In genomic region chr10:37157156-37157555, GRCm38 (mm10) we compare ENCODE assay signal across 23 mouse cellular contexts. TPM values are rescaled to one million over a fixed set of nuclear protein-coding genes. Genes with fewer than 3 reads are reported as not detected.
DNase-seq lines count a peak whose midpoint lies in the region; ATAC-seq and TF ChIP-seq lines count a peak whose summit lies in the region.
"Had no signal": no experiment of that assay in that cellular context is flagged by ENCODE, and none has a peak within 500 bp of the region (broad histone marks: within the 10 kb centered on the region; RNA-seq: fewer than 3 reads in every experiment).

No protein-coding gene starts in this region.

- TF ChIP-seq CTCF in hindbrain, postnatal 0 days (IDR thresholded peaks at IDR 0.05; ENCODE audit: low read depth) = no peak
- no peak for TF ChIP-seq CTCF in lung, adult 2 months (IDR thresholded peaks at IDR 0.05; ENCODE audit: insufficient read depth, low read length)
- no peak for TF ChIP-seq CTCF in left cerebral cortex, adult 2 months (IDR thresholded peaks at IDR 0.05)

- DNase-seq in cerebellum, adult 11-12 months = peak; percentile 6
- no peak for DNase-seq in cerebellum, postnatal 4 days (ENCODE audit: low spot score in 2 of 2)
- peak; percentile 2 for DNase-seq in hindbrain, postnatal 0 days (ENCODE audit: low spot score)
- no peak for DNase-seq in hindbrain, embryonic 10.5 days (ENCODE audit: low spot score)
- peak; percentile 38 for DNase-seq in embryonic facial prominence, embryonic 14.5 days (ENCODE audit: low spot score)
- peak; percentile 41 for DNase-seq in gastrocnemius, postnatal 25 days
- DNase-seq in lung, adult 2 months = no peak
- DNase-seq in left cerebral cortex, adult 2 months (ENCODE audit: extremely low spot score in 1 of 2, low spot score in 2 of 2) = no peak
- DNase-seq: adrenal gland, adult 2 months; cerebellum, adult 11 months; cerebellum, postnatal 36 days; heart, postnatal 36 days; kidney, adult 2 months; kidney, postnatal 10 days; lung, postnatal 10 days; right cerebral cortex, postnatal 14 days; thymus, postnatal 25 days had no signal

- no peaks in the 10 kb centered on the region for H3K36me3 ChIP-seq in hindbrain, postnatal 0 days (ENCODE audit: insufficient read depth, low read length)
- H3K36me3 ChIP-seq in hindbrain, embryonic 10.5 days = no peaks in the 10 kb centered on the region
- H3K36me3 ChIP-seq in embryonic facial prominence, embryonic 14.5 days (ENCODE audit: control insufficient read depth, insufficient read depth, low read length) = no peaks in the 10 kb centered on the region
- H3K36me3 ChIP-seq: forebrain, embryonic 12.5 days; heart, embryonic 15.5 days; midbrain, embryonic 12.5 days had no signal

- H3K9me3 ChIP-seq in hindbrain, postnatal 0 days (ENCODE audit: low read length) = no peaks in the 10 kb centered on the region
- no peaks in the 10 kb centered on the region for H3K9me3 ChIP-seq in hindbrain, embryonic 10.5 days
- no peaks in the 10 kb centered on the region for H3K9me3 ChIP-seq in embryonic facial prominence, embryonic 14.5 days (ENCODE audit: control insufficient read depth, low read length)
- H3K9me3 ChIP-seq: heart, embryonic 15.5 days; midbrain, embryonic 12.5 days had no signal

- H3K27ac ChIP-seq in hindbrain, postnatal 0 days = no peak overlapping the region
- no peak overlapping the region for H3K27ac ChIP-seq in hindbrain, embryonic 10.5 days
- H3K27ac ChIP-seq in embryonic facial prominence, embryonic 14.5 days (replicated peaks; ENCODE audit: low read depth, low read length) = no peak overlapping the region
- H3K27ac ChIP-seq in left cerebral cortex, adult 2 months = no peak overlapping the region
- H3K27ac ChIP-seq: forebrain, embryonic 12.5 days; heart, embryonic 15.5 days; hindbrain, embryonic 14.5 days; midbrain, embryonic 12.5 days had no signal

- ATAC-seq in hindbrain, postnatal 0 days = no peak
- no peak for ATAC-seq in embryonic facial prominence, embryonic 14.5 days (ENCODE audit: low read depth)
- ATAC-seq: CD4-positive, CD25-positive, alpha-beta regulatory T cell, adult 4 months had no signal

- intact Hi-C loops in left cerebral cortex, adult 2 months (cut with DNase I) = no loop called here

- no peaks in the 10 kb centered on the region for H3K4me1 ChIP-seq in hindbrain, postnatal 0 days (ENCODE audit: insufficient read depth, low read length)
- H3K4me1 ChIP-seq in hindbrain, embryonic 10.5 days (replicated peaks) = no peaks in the 10 kb centered on the region
- peaks cover 4% of the 10 kb centered on the region; the same call in 1 of the 2 replicates for H3K4me1 ChIP-seq in embryonic facial prominence, embryonic 14.5 days (ENCODE audit: control insufficient read depth, insufficient read depth, low read length)
- H3K4me1 ChIP-seq in lung, adult 2 months (ENCODE audit: control insufficient read depth, insufficient read depth, low read length) = no peaks in the 10 kb centered on the region
- H3K4me1 ChIP-seq: forebrain, embryonic 12.5 days; heart, embryonic 15.5 days; midbrain, embryonic 12.5 days had no signal

- no peak overlapping the region for H3K4me3 ChIP-seq in hindbrain, postnatal 0 days (ENCODE audit: low read length)
- no peak overlapping the region for H3K4me3 ChIP-seq in hindbrain, embryonic 10.5 days
- H3K4me3 ChIP-seq in embryonic facial prominence, embryonic 14.5 days (ENCODE audit: low read depth, low read length) = no peak overlapping the region
- H3K4me3 ChIP-seq in lung, adult 2 months (replicated peaks; ENCODE audit: extremely low read depth, low read depth, low read length) = no peak overlapping the region
- no peak overlapping the region for H3K4me3 ChIP-seq in left cerebral cortex, adult 2 months
- H3K4me3 ChIP-seq: erythroblast, embryonic 14.5 days; forebrain, embryonic 12.5 days; heart, embryonic 15.5 days; midbrain, embryonic 12.5 days had no signal

- H3K4me2 ChIP-seq in hindbrain, postnatal 0 days (ENCODE audit: low read depth, low read length) = no peak overlapping the region
- H3K4me2 ChIP-seq in embryonic facial prominence, embryonic 14.5 days (ENCODE audit: low read depth, low read length) = no peak overlapping the region
- H3K4me2 ChIP-seq: forebrain, embryonic 12.5 days; heart, embryonic 15.5 days; hindbrain, embryonic 14.5 days; midbrain, embryonic 12.5 days had no signal

- TF ChIP-seq POLR2A in lung, adult 2 months (IDR thresholded peaks at IDR 0.05; ENCODE audit: borderline replicate concordance, extremely low read depth, low read depth, low read length) = no peak

- H3K9ac ChIP-seq in hindbrain, postnatal 0 days (replicated peaks; ENCODE audit: low read length) = no peak overlapping the region
- H3K9ac ChIP-seq in embryonic facial prominence, embryonic 14.5 days (ENCODE audit: low read depth, low read length) = no peak overlapping the region
- H3K9ac ChIP-seq: forebrain, embryonic 12.5 days; heart, embryonic 15.5 days; hindbrain, embryonic 14.5 days; midbrain, embryonic 12.5 days had no signal

- WGBS in hindbrain, postnatal 0 days = 83% methylated on average over 5 of the region's 5 CpGs
- WGBS in hindbrain, embryonic 10.5 days = 90% methylated on average over 5 of the region's 5 CpGs
- 66% methylated on average over 5 of the region's 5 CpGs for WGBS in embryonic facial prominence, embryonic 14.5 days
- 84% methylated on average over 5 of the region's 5 CpGs for WGBS in lung, adult 2 months

- no peaks in the 10 kb centered on the region for H3K27me3 ChIP-seq in hindbrain, postnatal 0 days (ENCODE audit: insufficient read depth, low read length)
- H3K27me3 ChIP-seq in hindbrain, embryonic 10.5 days (ENCODE audit: insufficient read depth, poor library complexity, severe bottlenecking) = no peaks in the 10 kb centered on the region
- H3K27me3 ChIP-seq in embryonic facial prominence, embryonic 14.5 days (replicated peaks; ENCODE audit: control insufficient read depth, insufficient read depth, low read length) = no peaks in the 10 kb centered on the region
- H3K27me3 ChIP-seq: forebrain, embryonic 12.5 days; heart, embryonic 15.5 days; midbrain, embryonic 12.5 days had no signal

RNA-seq across cellular contexts. Expression of gene Marcks, which starts 18.4 kb away (rescaled TPM):
- 341 and 395 TPM in 2 replicates for total RNA-seq in hindbrain, postnatal 0 days (2014; rRNA removed)
- 242 and 270 TPM in 2 replicates for polyA plus RNA-seq in hindbrain, postnatal 0 days (2015; fragmentation: Nextera tagmentation; extraction: Ambion mirVana)
- 171 and 173 TPM in 2 replicates for polyA plus RNA-seq in hindbrain, embryonic 10.5 days (2016; fragmentation: Nextera tagmentation; extraction: Ambion mirVana)
- polyA plus RNA-seq in embryonic facial prominence, embryonic 14.5 days (2014; fragmentation: Nextera tagmentation; extraction: Ambion mirVana) = 234 and 262 TPM in 2 replicates
- 10 to 100 TPM; 35.4 to 37.6 TPM for total RNA-seq in gastrocnemius, postnatal 25 days (2021)
- 35.6 and 39.0 TPM in 2 replicates for polyA plus RNA-seq in lung, adult 2 months (2012; rRNA removed)
- 100 to 1,000 TPM; 139 to 154 TPM for total RNA-seq in left cerebral cortex, adult 2 months (2021)

Comparison
In these comparisons a context has a peak if more than half of its experiments do, and no peak if none do; other contexts are left out.
1. DNase-seq: peak in cerebellum, adult 11-12 months (single experiment), hindbrain, postnatal 0 days (single experiment), embryonic facial prominence, embryonic 14.5 days (single experiment) and gastrocnemius, postnatal 25 days (single experiment); none in cerebellum, postnatal 4 days (0 of 2), hindbrain, embryonic 10.5 days (single experiment), lung, adult 2 months (single experiment) and left cerebral cortex, adult 2 months (0 of 2).